Mouse (Mus musculus) cerebellum, adult 9-11 months (tissue): ENCODE data around the gene Ezh1.
A peak's percentile ranks its signal among the peaks of the same experiment; 100 is the strongest.

Source experiments
- DNase-seq: peaks from one replicate; pipeline ENCODE4 v3.0.0; 2022

Gene Ezh1

DNA sequence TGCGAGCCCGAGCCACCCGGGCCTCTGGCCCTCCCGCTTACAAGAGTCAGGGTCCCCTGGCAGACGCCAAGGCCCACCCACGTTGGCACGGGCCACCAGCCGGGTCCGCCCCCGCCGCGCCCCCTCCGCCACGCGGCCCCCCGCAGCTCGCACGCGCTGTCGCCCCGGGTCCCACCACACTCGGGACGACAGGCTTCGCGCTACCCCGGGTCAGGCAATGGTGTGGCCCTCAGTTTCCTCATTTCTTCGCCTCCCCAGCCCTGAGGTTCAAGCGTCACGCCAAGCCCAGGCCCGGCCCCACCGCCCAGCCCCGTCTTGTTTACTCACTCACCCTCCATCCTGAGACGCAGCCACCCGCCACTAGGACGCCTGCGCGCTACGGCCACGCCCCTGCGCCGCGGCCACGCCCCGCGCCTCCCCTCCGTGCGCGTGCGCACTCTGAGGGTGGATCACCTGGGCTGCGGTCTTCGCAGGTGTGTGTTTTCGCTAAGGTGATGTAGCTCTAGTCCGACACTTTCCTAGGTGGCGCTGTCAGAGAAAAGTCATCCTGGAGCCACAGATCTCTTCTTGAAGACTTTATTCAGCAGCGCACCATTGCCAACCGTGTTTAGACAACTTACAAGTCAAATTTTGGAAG lies at the start of gene Ezh1:
Gene Ezh1 (minus strand): TSS at position 399 of the 637 bp plus-strand sequence.
- DNase-seq: peak; percentile 94

DNA sequence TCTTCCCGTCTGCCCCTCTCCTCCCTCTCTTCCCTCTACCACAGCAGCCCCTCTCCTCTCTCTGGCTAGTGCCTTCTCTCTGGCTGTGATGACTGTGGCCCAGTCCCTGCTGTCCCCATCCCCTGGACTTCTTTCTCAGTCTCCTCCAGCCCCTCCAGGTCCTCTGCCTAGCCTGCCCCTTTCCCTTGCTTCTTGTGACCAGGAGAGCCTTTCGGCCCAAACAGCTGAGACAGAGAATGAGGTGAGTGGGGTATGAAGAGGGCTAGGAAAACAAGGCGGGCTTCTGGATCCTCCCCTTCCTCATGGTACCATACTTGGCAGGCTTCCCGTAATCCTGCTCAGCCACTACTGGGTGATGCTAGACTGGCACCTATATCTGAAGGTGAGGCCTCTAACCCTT lies 49.0 kb upstream of the Ezh1 start:
- DNase-seq: no peak

DNA sequence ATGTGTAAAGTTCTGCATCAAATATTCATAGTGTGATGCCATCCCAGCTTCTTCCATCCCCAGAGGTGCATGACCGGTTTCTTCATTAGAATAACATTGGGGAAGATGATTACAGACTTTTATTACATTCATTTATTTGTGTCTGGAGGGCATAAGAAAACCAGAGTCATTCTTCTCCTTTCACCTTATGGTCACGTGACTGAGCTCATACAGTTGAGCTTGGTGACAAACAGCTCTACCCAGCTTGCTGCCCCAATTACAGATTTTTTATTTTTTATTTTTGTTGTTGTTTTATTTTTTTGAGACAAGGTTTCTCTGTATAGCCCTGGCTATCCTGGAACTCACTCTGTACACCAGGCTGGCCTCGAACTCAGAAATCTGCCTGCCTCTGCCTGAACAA lies 46.2 kb upstream of the Ezh1 start:
- no peak for DNase-seq

DNA sequence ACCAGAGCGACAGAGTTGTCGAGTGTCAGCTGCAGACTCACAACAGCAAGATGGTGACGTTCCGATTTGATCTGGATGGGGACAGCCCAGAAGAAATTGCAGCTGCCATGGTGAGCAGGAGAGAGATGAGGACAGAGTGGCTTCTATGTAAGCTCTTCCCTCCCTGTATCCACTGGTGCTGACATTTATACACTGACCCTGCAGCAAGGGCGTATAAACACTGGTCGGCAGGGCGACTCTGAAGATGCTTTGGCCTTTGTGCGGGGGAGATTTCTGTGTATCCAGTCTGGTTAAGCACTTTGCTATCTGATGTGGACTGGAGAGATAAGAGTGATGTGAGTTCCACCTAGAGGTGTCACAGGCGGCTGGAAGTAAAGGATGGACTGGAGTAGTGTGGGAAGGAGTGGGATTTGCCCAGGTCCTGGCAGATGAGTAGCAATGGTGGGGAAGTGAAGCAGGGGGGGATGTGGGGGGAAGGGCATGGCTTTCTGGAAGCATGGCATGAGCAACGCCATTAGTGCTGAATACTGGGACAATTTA lies 43.4 kb upstream of the Ezh1 start:
- no peak for DNase-seq

DNA sequence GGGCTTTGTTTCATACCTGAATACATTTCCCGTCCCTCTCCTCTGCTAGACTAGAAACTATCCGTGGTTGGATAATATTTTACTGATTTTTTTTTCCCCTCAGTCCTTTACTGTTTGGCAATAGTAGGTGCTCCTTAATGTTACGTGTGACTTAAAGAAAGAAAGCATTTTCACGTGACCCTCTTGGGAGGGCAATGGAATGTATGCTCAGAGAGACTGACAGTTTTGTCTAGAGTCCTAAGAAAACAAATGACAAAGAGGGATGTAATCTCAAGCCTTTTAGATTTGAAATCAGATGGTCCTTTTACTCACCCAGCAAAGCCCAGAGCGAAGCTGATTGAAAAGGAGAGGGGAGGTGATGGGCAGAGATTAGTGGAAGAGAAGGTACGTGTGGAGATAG lies 39.6 kb upstream of the Ezh1 start:
- DNase-seq: no peak

DNA sequence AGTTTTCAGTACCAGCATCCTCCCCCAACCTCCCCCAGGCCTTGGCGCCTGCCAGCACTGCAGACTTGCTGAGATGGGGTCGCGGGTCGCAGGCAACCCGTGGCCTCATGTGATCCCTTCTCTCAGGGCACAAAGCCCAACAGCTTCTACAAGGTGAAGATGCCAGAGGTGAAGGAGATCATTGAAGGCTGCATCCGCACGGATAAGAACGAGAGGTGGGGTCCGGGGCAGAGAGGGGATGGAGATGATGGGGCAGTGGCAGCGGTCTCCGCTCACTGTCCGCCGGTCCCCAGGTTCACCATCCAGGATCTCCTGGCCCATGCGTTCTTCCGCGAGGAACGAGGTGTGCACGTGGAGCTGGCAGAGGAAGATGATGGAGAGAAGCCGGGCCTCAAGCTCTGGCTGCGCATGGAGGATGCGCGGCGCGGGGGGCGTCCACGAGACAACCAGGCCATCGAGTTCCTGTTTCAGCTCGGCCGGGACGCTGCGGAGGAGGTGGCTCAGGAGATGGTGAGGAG lies 38.8 kb upstream of the Ezh1 start:
- DNase-seq: no peak

DNA sequence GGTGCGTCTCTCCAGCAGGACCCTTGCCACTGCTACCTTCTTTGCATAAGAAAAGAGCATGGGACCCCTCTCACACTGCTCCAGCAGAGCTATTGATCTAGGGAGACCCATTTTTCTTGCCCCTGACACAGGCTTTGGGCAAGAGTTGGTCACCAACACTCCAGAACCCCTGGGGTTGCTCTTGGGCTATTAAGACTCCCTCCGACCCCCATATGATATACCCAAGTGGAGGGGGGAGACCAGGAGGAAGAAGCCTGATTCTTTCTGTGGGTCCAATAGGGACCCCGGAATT lies 37.7 kb upstream of the Ezh1 start:
- no peak for DNase-seq

DNA sequence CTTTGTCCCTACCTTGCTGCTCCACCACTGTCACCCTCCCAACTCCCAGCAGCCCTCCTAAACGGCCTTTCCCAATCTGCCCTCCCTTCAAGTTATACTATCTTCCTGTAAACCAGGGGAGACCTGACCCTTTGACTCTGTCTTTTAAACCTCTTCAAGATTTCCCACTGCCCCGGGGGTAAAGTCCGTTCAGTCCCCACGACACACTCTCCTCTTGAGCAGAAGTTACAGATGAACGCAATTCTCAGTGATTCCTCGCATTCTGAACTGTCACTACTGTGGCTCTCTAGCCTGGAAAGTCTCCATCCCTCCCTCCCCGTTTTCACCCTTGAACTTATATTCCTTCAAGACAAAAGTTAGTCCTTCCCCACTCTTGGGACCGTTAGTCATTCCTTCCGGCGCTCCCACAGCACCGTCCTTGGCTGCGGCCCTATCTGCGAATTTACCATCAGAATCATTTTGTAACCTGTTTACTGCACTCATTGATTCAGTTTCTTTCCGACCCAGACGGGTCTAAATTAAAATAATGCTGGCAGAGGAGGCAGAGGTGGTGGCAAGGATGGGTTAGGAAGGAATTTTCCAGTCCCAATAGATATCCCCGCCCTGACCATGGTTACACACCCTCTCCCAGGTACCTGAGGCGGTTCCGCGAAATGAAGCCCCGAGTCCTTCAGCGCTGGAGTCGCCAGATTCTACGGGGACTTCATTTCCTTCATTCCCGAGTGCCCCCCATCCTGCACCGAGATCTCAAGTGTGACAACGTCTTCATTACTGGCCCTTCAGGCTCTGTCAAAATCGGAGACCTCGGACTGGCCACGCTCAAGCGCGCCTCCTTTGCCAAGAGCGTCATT lies 37.1 kb upstream of the Ezh1 start:
- DNase-seq: no peak

DNA sequence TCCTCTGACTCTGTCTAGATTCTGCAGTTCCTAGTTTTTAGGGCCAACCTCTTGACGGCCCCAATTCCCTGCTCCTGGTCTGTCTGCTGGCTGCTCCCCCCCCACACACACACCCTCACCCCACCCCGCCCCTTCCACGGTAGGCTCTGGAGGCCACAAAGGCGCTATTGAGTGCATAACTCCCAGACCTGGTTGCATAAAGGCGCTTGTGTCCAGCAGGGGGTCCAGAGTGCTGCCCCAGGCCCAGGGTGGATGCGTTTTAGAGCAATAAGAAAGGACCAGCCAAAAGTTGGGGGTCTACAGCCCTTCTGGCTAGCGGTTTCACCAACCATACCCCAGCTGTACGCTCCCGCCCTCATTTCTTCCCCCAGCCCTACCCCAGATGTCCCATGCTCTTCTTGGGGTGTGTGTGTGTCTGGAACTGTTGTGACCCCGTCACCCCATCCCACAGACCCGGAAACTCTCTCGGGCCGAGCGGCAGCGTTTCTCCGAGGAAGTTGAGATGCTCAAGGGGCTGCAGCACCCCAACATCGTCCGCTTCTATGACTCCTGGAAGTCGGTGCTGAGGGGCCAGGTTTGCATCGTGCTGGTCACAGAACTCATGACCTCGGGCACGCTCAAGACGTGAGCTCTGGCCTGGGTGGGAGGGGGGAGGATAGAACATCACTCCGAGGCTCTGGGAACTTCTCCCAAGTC lies 36.2 kb upstream of the Ezh1 start:
- DNase-seq: no peak

DNA sequence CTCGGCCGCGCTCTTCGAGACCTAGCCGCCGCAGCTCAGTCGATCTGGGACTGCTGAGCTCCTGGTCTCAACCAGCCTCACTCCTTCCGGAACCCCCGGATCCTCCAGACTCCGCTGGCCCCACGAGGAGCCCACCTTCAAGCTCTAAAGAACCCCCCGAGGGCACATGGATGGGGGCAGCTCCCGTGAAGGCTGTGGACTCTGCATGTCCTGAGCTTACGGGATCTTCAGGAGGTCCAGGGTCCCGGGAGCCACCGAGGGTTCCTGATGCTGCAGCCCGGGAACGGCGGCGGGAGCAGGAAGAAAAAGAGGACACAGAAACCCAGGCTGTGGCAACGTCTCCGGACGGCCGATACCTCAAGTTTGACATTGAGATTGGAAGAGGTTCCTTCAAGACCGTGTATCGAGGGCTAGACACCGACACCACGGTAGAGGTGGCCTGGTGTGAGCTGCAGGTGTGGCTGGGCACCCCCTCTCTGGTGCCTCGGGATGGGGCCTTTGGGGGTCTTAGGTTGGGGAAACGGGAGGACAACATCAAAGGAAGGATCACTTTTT lies 34.6 kb upstream of the Ezh1 start:
- no peak for DNase-seq

DNA sequence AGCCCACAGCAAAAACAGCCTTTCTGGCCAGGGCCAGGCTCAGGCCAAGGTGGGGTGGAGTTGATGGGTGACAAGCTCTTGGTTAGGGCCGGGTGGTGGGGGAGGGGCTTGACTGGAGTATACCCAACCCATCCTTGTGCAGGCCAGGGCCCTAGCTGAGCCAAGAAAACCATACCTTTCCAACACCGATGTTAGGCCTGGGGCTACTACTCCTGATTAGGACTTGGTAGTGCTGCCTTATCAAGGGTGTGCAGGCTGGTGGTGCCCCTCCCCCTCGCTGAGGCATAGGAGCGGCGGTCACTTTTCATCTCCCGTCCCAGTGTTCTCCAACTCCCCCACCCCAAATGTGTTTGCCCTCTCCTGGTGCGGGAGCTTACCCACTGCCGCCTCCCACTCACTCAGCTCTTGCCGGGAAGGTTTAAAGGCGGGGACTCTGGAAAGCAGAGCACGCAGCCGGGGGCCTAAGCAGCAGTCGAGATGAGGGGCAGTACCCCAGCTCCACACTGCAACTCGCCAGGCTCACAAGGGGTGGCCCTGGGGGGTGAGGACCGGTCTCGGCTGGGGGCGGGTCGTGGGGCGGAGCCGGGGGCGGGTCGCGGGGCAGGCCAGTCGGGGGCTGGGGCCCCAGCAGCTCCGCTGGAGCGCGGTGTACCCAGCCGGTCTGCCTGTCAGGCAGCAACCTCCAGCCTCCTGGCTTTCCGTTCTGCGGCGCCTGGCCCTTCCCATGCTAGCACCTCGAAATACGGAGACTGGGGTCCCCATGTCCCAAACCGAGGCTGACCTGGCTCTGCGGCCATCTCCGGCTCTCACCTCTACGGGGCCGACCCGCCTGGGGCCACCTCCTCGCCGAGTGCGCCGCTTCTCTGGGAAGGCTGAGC lies 33.9 kb upstream of the Ezh1 start, which contains the start of gene Wnk4:
Gene Wnk4 (plus strand): TSS at position 620 of the 878 bp plus-strand sequence.
- DNase-seq: no peak

DNA sequence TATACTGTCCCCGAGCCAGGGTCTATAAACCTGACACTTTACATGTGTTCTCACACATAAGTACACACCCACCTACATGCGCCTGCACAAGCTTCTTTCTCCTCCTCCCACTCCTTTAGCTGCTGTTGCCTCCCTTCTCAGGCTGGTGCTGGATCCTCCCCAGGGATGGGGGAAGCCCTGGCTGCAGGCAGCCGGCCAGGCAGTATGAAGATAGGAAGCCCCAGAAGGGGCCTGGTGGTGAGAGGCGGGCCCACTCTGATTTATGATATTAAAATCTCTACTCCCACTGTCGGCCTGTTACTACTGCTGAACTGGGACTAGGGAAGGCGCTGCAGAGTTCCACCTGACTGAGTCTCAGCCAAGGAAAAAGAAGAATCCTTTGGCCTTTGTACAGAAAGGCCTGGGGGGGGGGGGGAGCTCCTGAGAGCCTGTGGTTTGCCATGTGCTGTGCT lies 33.0 kb upstream of the Ezh1 start:
- no peak for DNase-seq

DNA sequence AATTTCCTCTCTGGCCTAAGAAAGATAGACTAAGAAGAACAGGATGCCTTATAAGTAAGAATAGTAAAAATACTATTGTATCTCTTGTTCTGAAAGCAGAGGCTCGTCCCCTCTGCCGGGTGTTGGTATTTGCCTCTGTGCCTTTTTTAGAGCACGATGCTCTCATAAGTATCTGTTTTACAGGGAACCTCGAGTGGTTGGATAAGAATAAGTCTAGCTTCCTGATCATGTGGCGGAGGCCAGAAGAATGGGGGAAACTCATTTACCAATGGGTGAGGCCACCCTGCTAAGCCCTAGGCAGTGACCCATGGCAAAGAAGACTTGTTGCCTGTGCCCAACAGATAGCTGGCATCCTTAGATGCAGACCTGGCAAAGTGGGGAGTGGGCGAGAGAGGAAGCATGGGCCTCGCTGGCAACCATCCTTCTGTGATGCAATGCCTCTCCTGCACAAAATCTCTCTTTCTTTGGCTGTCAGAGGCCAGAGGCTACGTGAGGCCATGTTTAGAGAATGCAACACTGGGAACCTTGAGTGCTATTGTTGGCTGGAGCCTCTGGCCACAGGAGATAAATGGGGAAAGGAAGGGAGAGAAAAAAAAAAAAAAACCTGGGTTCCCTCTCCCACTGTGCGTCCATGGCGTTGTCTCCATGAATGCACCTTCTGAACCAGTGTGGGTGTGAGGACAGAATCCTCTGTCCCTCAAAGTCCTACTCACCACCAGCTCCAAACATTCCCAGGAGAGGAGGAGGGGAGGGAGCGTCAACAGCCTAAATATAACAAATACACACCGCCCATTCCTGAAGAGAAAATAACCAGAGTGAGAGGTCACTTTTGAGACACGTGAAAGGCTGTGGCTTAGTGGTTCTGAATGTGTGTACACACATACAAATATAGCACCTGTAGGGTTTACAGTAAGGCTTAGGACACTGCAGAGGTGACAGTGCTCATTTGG lies 29.8 kb upstream of the Ezh1 start:
- peak; percentile 12 for DNase-seq

DNA sequence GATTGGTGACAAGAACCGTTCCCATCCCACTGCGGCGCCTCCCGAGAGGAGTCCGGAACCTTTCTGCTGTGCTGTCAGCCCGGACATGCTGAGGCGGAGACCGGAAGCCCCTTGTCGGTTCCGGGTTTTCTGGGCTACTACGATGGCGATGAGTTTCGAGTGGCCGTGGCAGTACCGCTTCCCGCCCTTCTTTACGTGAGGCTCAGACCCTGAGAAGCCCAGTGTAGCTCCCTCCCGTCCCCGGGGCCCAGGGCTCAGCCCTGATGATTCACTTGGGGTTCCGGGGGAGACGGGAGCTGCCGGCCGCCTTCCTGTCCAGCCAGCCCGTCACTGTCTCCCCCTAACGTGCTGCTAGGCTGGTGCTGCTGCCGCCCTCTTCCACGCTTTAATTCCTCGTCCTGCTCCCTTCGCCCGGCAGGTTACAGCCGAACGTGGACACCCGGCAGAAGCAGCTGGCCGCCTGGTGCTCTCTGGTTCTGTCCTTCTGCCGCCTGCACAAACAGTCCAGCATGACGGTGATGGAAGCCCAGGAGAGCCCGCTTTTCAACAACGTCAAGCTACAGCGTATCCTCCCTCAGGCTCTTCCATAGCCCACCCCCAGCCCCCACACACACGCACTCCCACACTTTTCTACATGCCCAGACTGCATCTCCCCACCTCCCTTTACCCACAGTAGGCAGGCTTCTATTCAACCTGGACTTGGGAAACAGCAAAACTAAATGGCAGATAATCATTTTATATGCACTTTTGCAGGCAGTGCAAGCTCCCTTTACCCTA lies 27.5 kb upstream of the Ezh1 start, which contains the start of gene Vps25:
Gene Vps25 (plus strand): TSS at position 95 of the 777 bp plus-strand sequence.
- DNase-seq: peak; percentile 79

DNA sequence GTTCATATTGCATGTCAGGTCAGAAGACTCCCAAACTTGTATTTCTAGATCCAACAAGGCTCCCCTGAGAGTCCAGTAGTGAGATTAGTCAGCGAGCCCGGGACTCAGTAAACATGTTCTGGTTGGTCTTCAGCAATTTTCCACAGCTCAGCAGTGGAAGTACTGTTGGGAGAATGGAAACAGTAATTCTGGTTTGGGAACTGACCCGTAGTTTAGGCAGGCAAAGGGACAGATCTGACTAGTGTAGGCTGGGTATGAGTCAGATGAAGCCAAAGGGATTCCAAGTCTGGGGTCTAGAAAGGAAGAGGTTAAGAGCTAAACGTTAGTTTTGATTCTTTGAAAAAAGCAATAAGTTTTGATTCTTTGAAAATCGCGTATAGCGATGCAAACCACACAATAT lies 26.7 kb upstream of the Ezh1 start:
- DNase-seq: no peak

DNA sequence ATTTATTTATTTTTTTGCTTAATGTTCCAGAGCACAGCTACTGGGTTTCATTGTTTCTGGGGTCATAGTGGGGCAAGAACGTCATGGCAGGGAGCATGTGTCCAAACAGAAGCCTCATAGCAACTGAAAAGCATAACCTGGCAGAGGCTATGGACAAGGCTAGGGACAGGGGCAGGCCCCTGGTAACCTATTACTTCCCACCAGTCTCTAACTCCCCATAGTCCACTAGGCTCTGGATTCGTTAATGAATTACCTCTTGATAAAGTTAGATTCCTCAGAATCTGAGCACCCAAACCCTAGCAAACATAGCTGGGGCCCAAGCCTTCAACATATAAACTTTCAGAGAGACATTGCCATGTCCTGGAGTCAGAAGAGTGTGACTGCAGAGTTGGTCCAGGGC lies 24.8 kb upstream of the Ezh1 start:
- no peak for DNase-seq

DNA sequence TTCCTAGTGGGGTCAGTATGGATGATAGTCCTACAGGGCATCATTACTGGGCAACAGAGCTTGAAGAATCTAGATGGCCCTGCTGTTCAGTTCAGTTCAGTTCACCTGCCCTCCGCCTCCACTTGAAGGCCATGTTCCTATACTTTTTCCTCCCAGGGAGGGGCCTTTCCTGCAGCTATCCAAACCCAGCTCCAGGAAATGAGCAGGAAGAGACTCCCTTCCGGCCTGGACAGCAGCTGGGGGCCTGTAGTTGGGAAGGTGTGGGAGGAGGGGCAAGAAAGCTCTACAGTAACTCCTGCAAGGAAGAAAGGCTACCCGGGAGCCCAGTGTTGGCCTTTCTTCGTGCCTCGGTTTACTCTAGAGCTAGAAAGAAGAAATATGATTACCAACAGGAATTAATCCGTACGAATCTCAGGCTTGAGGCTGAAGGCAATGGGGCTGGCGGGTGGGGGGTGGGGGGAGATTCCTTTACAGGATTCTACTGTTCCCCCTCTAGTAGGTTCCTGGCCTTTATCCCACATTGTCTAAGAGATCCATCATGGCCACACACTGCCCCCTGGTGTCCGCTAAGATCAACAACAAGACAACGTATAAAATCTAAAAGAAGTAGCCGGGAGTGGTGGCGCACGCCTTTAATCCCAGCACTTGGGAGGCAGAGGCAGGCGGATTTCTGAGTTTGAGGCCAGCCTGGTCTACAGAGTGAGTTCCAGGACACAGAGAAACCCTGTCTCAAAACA lies 22.2 kb upstream of the Ezh1 start:
- DNase-seq: peak; percentile 52

DNA sequence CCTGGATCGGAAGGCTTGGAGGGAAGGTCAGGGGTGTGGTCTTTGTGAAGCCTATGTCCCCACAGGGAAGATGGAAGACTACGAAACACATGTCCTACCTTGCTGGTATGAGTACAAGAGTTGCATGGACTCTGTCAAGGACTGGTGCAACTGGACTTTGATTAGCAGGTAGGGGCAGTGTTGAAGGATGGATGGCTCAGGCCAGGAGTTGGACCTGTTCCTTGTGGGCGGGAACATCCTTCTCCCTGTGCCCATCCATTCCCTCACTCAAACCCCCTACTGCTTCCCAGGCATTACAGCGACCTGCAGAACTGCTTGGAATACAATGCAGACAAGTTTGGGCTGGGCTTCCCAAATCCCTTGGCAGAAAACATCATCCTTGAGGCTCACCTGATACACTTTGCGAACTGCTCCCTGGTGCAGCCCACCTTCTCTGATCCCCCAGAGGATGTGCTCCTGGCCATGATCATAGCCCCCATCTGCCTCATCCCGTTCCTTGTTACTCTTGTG lies 21.3 kb upstream of the Ezh1 start:
- no peak for DNase-seq

DNA sequence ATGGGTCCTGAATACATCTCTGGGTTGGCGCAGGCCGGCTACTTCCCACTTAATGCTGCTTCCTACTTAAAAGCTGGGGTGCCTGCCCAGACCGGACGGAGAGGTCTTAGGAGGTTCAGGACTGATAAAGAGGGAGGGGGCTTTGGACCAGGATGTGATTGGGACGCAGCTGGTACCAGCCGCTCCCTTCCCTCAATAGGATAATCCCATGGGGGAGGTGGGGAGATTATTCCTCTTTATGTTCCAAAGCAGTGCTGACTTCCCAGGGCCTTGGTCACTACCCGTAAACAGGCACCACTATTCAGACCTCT lies 20.4 kb upstream of the Ezh1 start:
- DNase-seq: no peak
